In the genomic region with DNA sequence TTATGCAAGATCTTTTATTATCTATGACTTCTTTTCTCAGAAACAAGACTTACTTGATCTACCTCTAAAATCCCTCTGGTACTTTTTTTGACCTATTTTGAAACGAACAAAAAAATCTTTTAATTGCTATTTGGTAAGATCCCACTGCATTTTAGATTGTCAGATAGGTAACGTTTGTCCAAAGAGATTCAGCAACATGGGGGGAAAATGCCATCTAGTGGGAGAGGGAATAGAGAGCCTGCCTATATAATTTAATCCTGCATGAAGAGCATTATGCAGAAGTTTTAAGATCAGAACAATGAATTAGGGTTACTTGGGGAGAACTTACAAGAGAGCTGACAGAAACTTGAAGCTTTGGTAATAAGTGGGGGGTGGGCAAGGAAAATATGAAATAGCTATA, we compare ENCODE assay signal across 21 mouse cellular contexts.
A peak's percentile ranks its signal among the peaks of the same experiment; 100 is the strongest.
DNase-seq lines count a peak whose midpoint lies in the region; ATAC-seq and TF ChIP-seq lines count a peak whose summit lies in the region.
"Had no signal": no experiment of that assay in that cellular context is flagged by ENCODE, and none has a peak within 500 bp of the region (broad histone marks: within the 10 kb centered on the region; RNA-seq: fewer than 3 reads in every experiment).

No protein-coding gene starts in this region.

- TF ChIP-seq POLR2A in brain, embryonic 14.5 days (IDR thresholded peaks at IDR 0.05; ENCODE audit: borderline replicate concordance, extremely low read depth, insufficient read depth, insufficient read length, poor library complexity, severe bottlenecking) = no peak

- TF ChIP-seq CTCF in brain, embryonic 14.5 days (IDR thresholded peaks at IDR 0.05; ENCODE audit: borderline replicate concordance, extremely low read depth, insufficient read depth, insufficient read length) = no peak

- DNase-seq in frontal cortex, postnatal 14 days (ENCODE audit: low spot score in 2 of 2) = no peak
- DNase-seq in left cerebral cortex, postnatal 14 days (ENCODE audit: low spot score in 2 of 2) = peak; percentile 8 to 18
- DNase-seq in left cerebral cortex, postnatal 4 days = no peak
- DNase-seq in brain, embryonic 14.5 days (ENCODE audit: low read depth) = peak; percentile 62
- DNase-seq in retina, postnatal 1 day = peak; percentile 6
- DNase-seq: cerebellum, adult 9-11 months; embryo, embryonic 11 days; gastrocnemius, adult 2 months; heart, adult 18-20 months; heart, postnatal 4 days; kidney, adult 8-10 months; kidney, postnatal 36 days; liver; liver, postnatal 0 days; lung, postnatal 36 days had no signal

- intact Hi-C loops in left cerebral cortex, postnatal 14 days (cut with DNase I) = no loop called here
- intact Hi-C loops in left cerebral cortex, postnatal 4 days (cut with DNase I) = no loop called here

- ATAC-seq in frontal cortex, adult (ENCODE audit: low TSS enrichment) = peak; percentile 90
- ATAC-seq in granulocyte monocyte progenitor cell, adult 5-6 weeks (replicated peaks; ENCODE audit: poor library complexity, severe bottlenecking) = no peak
- ATAC-seq: activated CD4-positive, CD25-positive, alpha-beta regulatory T cell, adult 4 months; forebrain, embryonic 13.5 days; inflammation-experienced regulatory T-cells, adult 6 months; liver, postnatal 0 days; Patski had no signal

Comparison
In these comparisons a context has a peak if more than half of its experiments do, and no peak if none do; other contexts are left out.
1. DNase-seq: peak in left cerebral cortex, postnatal 14 days (2 of 2), brain, embryonic 14.5 days (single experiment) and retina, postnatal 1 day (single experiment); none in frontal cortex, postnatal 14 days (0 of 2) and left cerebral cortex, postnatal 4 days (single experiment).